Mouse (Mus musculus) embryonic facial prominence, embryonic 11.5 days (tissue): ENCODE measurements at regions not wholly inside any gene's neighbourhood (a gene's known extent, or its start where the extent isn't known, plus 50 kb on each side); places are given as distances from the start of the nearest gene placed in this dataset.

ENCODE experiments used
- ATAC-seq: fragments of 200-750 bp; cut with Nextera tagmentation; replicated peaks from 2 replicates; pipeline ENCODE4 v1.8.0; 2017; ENCODE audit warnings: low read depth; ENCODE audit not compliant: insufficient number of reproducible peaks, low FRiP score, low TSS enrichment
- DNase-seq: peaks from one replicate; pipeline ENCODE4 v3.0.0-alpha.2; 2015; ENCODE audit warnings: low spot score
- H3K27ac ChIP-seq: fragments of 300-500 bp; sonication (generic); replicated peaks from 2 replicates; pipeline ENCODE4 v1.5.1; 2014; ENCODE audit warnings: mild to moderate bottlenecking, low read depth, low read length, control low read depth
- H3K27me3 ChIP-seq: fragments of 300-500 bp; sonication (generic); 2 replicates; pipeline ENCODE4 v1.6.1; 2014; ENCODE audit warnings: mild to moderate bottlenecking, low read length, moderate library complexity, mixed read lengths; ENCODE audit not compliant: control insufficient read depth, insufficient read depth
- H3K36me3 ChIP-seq: fragments of 300-500 bp; sonication (generic); replicated peaks from 2 replicates; pipeline ENCODE4 v1.6.1; 2014; ENCODE audit warnings: low read depth, mild to moderate bottlenecking, low read length, moderate library complexity, mixed read lengths; ENCODE audit not compliant: control insufficient read depth, insufficient read depth
- H3K4me1 ChIP-seq: fragments of 300-500 bp; sonication (generic); 2 replicates; pipeline ENCODE4 v1.6.1; 2014; ENCODE audit warnings: low read length, mixed read lengths; ENCODE audit not compliant: control insufficient read depth, insufficient read depth
- H3K4me2 ChIP-seq: fragments of 300-500 bp; sonication (generic); 2 replicates; pipeline ENCODE4 v1.6.1; 2014; ENCODE audit warnings: low read depth, mild to moderate bottlenecking, control low read depth, low read length, moderate library complexity
- H3K4me3 ChIP-seq: fragments of 300-500 bp; sonication (generic); 2 replicates; pipeline ENCODE4 v1.5.1; 2014; ENCODE audit warnings: low read depth, low read length, control low read depth
- H3K9ac ChIP-seq: fragments of 300-500 bp; sonication (generic); replicated peaks from 2 replicates; pipeline ENCODE4 v1.6.1; 2014; ENCODE audit warnings: mild to moderate bottlenecking, control low read depth, low read length
- H3K9me3 ChIP-seq: fragments of 300-500 bp; sonication (generic); replicated peaks from 2 replicates; pipeline ENCODE4 v1.6.1; 2016; ENCODE audit warnings: mild to moderate bottlenecking, low read length, inconsistent platforms, mixed read lengths; ENCODE audit not compliant: control insufficient read depth
- WGBS: fragments of 180-500 bp; shearing (Covaris S2); extraction: QIAGEN DNeasy Blood & Tissue Kit; methylation state at CpG from one replicate; pipeline ENCODE4 v1.1.7; 2014; 5-methylcytosine and 5-hydroxymethylcytosine counted together

- no peak overlapping the region for H3K27ac ChIP-seq
- WGBS = 73% methylated on average over 11 of the region's 11 CpGs
- H3K9ac ChIP-seq = no peak overlapping the region
- no peaks in the 10 kb centered on the region for H3K27me3 ChIP-seq
- DNase-seq (no peak), ATAC-seq (no peak)
- H3K9me3 ChIP-seq = no peaks in the 10 kb centered on the region
- H3K4me1 ChIP-seq = no peaks in the 10 kb centered on the region
- no peak overlapping the region for H3K4me3 ChIP-seq
- H3K36me3 ChIP-seq = no peaks in the 10 kb centered on the region
- H3K4me2 ChIP-seq = no peak overlapping the region
These were observed 326.2 kb upstream of the Frg1 start for GRCm38 (mm10) chr8:41742796-41743670.

- ATAC-seq (no peak), DNase-seq (no peak)
- 97% methylated on average over 3 of the region's 3 CpGs for WGBS
- no peak overlapping the region for H3K4me2 ChIP-seq
- H3K36me3 ChIP-seq = no peaks in the 10 kb centered on the region
- H3K4me1 ChIP-seq = no peaks in the 10 kb centered on the region
- H3K4me3 ChIP-seq = no peak overlapping the region
- H3K9ac ChIP-seq = no peak overlapping the region
- no peaks in the 10 kb centered on the region for H3K9me3 ChIP-seq
- H3K27ac ChIP-seq = no peak overlapping the region
- no peaks in the 10 kb centered on the region for H3K27me3 ChIP-seq
These were observed 300.1 kb upstream of the Frg1 start for GRCm38 (mm10) chr8:41717002-41717401.

DNA sequence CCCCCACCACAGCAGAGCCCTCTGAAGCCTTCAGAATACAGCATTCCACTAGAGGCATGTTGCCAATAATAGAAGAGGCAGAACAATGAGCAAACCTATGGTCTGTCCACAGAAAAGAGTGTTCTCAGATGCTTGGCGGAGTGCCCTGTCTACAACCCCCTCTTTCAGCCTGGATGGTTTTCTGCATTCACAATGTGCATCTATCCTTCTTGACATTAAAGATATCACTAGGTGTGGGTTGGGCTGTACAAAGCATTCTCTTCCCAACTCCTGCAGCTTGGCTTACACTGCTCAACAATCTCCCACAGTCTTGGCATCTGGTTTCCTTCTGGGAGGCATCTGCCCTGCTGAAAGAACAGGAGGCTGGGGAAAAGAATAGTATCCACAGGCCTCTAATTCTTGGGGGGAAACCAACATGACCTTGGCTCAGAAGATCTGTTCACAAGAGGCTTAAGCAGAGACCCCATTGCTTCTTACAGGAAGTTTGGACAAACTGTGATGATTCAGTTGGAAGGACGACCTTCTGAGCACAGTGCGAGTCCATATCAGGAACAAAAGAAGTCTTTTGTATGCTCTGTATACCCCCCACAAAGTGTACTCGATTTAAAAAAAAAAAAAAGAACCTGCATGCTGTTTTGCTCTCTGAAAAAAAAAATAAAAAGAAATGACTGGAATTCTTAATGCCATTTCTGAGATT lies 296.9 kb upstream of the Frg1 start:
- Histone ChIP-seq H3K4me3 (no peak overlapping the region), H3K36me3 (no peaks in the 10 kb centered on the region), H3K9ac (no peak overlapping the region), H3K4me1 (no peaks in the 10 kb centered on the region), H3K4me2 (no peak overlapping the region), H3K27ac (no peak overlapping the region), H3K27me3 (no peaks in the 10 kb centered on the region), H3K9me3 (no peaks in the 10 kb centered on the region)
- no peak for DNase-seq
- ATAC-seq = no peak; the same call in 1 of the 2 replicates
- 59% methylated on average over 4 of the region's 4 CpGs for WGBS

- DNase-seq (no peak), ATAC-seq (no peak)
- H3K4me3 ChIP-seq = no peak overlapping the region
- no peaks in the 10 kb centered on the region for H3K9me3 ChIP-seq
- no peaks in the 10 kb centered on the region for H3K4me1 ChIP-seq
- no peak overlapping the region for H3K27ac ChIP-seq
- H3K4me2 ChIP-seq = no peak overlapping the region
- no peak overlapping the region for H3K9ac ChIP-seq
- H3K36me3 ChIP-seq = no peaks in the 10 kb centered on the region
- no peaks in the 10 kb centered on the region for H3K27me3 ChIP-seq
- 70% methylated on average over 9 of the region's 9 CpGs for WGBS
These were observed 287.4 kb upstream of the Frg1 start for GRCm38 (mm10) chr8:41703927-41704924.
